Mouse (Mus musculus) myocyte (in vitro differentiated cells): ENCODE measurements around the gene Lrfn4. TPM values are rescaled to one million over a fixed set of nuclear protein-coding genes. Genes with fewer than 3 reads are reported as not detected.
A peak's percentile ranks its signal among the peaks of the same experiment; 100 is the strongest.

Experiments used
- H3K27me3 ChIP-seq: one replicate; pipeline ENCODE4 v1.6.1; 2011; ENCODE audit not compliant: control insufficient read depth, insufficient read depth, insufficient read length
- H3K36me3 ChIP-seq: one replicate; pipeline ENCODE4 v1.6.1; 2011; ENCODE audit not compliant: control insufficient read depth, insufficient read depth
- H3K4me2 ChIP-seq: one replicate; pipeline ENCODE4 v1.6.1; 2011; ENCODE audit warnings: low read depth, control low read depth
- H3K4me3 ChIP-seq: one replicate; pipeline ENCODE4 v1.5.1; 2011; ENCODE audit warnings: mild to moderate bottlenecking, control low read depth, moderate library complexity
- H3K79me2 ChIP-seq: one replicate; pipeline ENCODE4 v1.6.1; 2011; ENCODE audit not compliant: control insufficient read depth, insufficient read depth
- H3ac ChIP-seq: one replicate; pipeline ENCODE4 v1.6.1; 2011; ENCODE audit not compliant: control insufficient read depth, insufficient read length
- CEBPB ChIP-seq: IDR thresholded peaks from 2 replicates; pipeline ENCODE4 v1.6.1; 2011; ENCODE audit warnings: mild to moderate bottlenecking, moderate library complexity; ENCODE audit not compliant: poor library complexity, insufficient read depth, severe bottlenecking
- E2F4 ChIP-seq: IDR thresholded peaks from one replicate; pipeline ENCODE4 v1.6.1; 2011; ENCODE audit warnings: mild to moderate bottlenecking, control low read depth, moderate library complexity; ENCODE audit not compliant: insufficient read depth
- MAX ChIP-seq: IDR thresholded peaks from one replicate; pipeline ENCODE4 v1.6.1; 2011; ENCODE audit warnings: low read depth, mild to moderate bottlenecking, control low read depth
- MYOD1 ChIP-seq, 3 experiments: IDR thresholded peaks; one replicate each; pipeline ENCODE4 v1.6.1; 2011; ENCODE audit warnings: control low read depth in 2 of 3, low read depth in 2 of 3, mild to moderate bottlenecking in 2 of 3, moderate library complexity in 1 of 3; ENCODE audit not compliant: insufficient read length in 2 of 3, control insufficient read depth in 1 of 3
- MYOG ChIP-seq, 3 experiments: IDR thresholded peaks; one replicate each; pipeline ENCODE4 v1.6.1; 2011; ENCODE audit warnings: control low read depth in 2 of 3, low read depth in 2 of 3, mild to moderate bottlenecking in 2 of 3; ENCODE audit not compliant: insufficient read length in 2 of 3, control insufficient read depth in 1 of 3, insufficient read depth in 1 of 3
- POLR2A ChIP-seq: IDR thresholded peaks from one replicate; pipeline ENCODE4 v1.6.1; 2011; ENCODE audit warnings: low read depth, mild to moderate bottlenecking, control low read depth, moderate library complexity; ENCODE audit not compliant: insufficient read length
- POLR2AphosphoS2 ChIP-seq: IDR thresholded peaks from one replicate; pipeline ENCODE4 v1.6.1; 2011; ENCODE audit warnings: low read depth, control low read depth; ENCODE audit not compliant: insufficient read length
- REST ChIP-seq: IDR thresholded peaks from one replicate; pipeline ENCODE4 v1.6.1; 2011; ENCODE audit warnings: mild to moderate bottlenecking, control low read depth, moderate library complexity; ENCODE audit not compliant: insufficient read depth, insufficient read length
- SRF ChIP-seq: IDR thresholded peaks from one replicate; pipeline ENCODE4 v1.6.1; 2011; ENCODE audit warnings: low read depth; ENCODE audit not compliant: control insufficient read depth, insufficient read length
- TCF12 ChIP-seq: IDR thresholded peaks from one replicate; pipeline ENCODE4 v1.6.1; 2011; ENCODE audit warnings: mild to moderate bottlenecking, control low read depth; ENCODE audit not compliant: poor library complexity, insufficient read depth, severe bottlenecking
- TCF3 ChIP-seq: IDR thresholded peaks from one replicate; pipeline ENCODE4 v1.6.1; 2011; ENCODE audit warnings: low read depth, control low read depth; ENCODE audit not compliant: insufficient read length
- USF1 ChIP-seq: IDR thresholded peaks from one replicate; pipeline ENCODE4 v1.6.1; 2011; ENCODE audit warnings: low read depth, mild to moderate bottlenecking, control low read depth, moderate library complexity
- polyA plus RNA-seq: library from polyadenylated mRNA; unstranded; fragments of >200 nt; fragmentation: generic; extraction: Trizol; gene quantifications from one replicate; pipeline ENCODE4 v1.2.1, GENCODE M21; 2012; ENCODE audit warnings: missing spikeins

Lrfn4 gene
- polyA plus RNA-seq, 1 experiment: 22.0 TPM

DNA sequence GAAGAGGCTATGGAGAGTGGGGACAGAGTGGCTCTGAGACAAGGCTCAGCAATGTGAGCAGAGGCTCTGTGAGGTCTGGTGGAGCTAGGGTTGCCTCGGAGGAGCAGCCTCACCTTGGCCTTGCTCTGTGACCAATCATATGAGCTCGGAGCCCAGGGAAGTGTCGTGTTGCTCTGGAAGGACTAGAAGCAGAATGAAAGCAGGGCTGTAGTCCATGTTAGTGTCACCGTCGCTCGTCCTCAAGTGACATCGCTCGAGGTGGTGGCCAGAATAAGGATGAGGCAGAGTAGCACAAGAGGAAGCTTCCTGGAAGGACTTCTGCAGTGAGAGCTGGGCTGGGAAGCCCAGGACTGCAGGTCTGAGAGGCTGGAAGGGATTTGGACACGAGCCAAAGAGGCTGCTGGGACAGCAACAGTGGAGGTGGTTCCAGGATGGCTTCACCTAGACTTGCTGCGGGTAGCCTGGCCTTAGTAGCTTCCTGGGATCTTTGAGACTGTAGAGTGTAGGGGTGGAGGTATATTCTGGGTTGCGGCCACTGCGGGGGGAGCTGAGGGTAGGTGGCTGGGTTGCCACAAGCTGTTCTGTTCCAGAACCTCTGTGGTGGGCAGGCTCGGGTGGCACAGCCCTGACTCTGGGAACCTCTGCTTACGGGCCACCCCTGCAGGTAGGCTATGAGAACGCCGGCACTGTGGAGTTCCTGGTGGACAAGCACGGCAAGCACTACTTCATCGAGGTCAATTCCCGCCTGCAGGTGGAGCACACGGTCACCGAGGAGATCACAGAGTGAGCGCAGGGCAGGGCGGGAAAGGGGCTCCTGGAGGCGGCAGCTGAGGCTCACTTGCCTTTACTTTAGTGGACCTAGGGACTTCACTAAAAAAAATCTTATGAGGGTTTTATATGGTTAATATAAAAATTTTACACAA, 11.4 kb downstream of the Lrfn4 start:
- TF ChIP-seq MYOG (IDR thresholded peaks at IDR 0.05; ENCODE audit: control insufficient read depth in 1 of 3, insufficient read depth in 1 of 3, insufficient read length in 2 of 3, low read depth in 2 of 3): no peak
- no peak for TF ChIP-seq SRF
- no peak for TF ChIP-seq POLR2A
- no peak for TF ChIP-seq TCF3
- TF ChIP-seq MYOD1 (IDR thresholded peaks at IDR 0.05; ENCODE audit: control insufficient read depth in 1 of 3, insufficient read length in 2 of 3, low read depth in 2 of 3): peak in 1 of 3 experiments; percentile 6
- H3ac ChIP-seq: no peak overlapping the region
- H3K4me2 ChIP-seq: peak overlapping the region; percentile 15
- no peaks in the 10 kb centered on the region for H3K79me2 ChIP-seq
- H3K27me3 ChIP-seq: no peaks in the 10 kb centered on the region
- no peak overlapping the region for H3K4me3 ChIP-seq
- no peaks in the 10 kb centered on the region for H3K36me3 ChIP-seq

DNA sequence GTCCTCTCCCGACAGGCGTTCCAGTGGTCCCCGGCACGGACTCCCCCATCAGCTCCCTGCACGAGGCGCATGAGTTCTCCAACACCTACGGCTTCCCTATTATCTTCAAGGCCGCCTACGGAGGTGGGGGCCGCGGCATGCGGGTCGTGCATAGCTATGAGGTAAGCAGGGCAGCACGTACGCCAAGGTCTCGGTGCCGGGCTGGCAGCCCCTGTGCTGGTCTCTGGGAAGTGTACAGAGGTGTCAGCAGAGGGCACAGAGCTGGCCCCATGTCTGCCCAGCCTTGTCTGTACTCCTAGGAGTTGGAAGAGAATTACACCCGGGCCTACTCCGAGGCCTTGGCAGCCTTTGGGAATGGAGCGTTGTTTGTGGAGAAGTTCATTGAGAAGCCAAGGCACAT, 13.0 kb downstream of the Lrfn4 start:
- Histone ChIP-seq H3K4me2 (no peak overlapping the region), H3K4me3 (no peak overlapping the region), H3K36me3 (no peaks in the 10 kb centered on the region), H3K79me2 (no peaks in the 10 kb centered on the region), H3ac (no peak overlapping the region), H3K27me3 (no peaks in the 10 kb centered on the region)
- TF ChIP-seq TCF12 (no peak), SRF (no peak)

DNA sequence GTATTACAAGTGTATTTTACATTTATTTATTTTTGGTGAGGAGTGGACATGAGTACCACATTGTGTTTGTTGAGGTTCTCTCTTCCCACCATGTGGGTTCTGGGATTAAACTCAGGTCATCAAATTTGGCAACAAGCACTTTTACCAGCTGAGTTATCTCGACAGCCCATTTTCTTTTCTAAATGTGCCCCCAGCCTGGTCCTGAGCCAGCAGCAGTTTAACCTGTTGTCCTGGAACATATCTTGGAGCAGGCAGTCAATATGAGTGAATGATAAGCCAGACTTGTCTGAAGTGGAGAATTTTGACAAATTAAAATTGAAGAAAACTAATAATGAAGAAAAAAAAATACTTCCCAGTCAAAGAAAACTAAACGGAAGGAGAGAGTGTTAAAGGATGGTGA, 19.4 kb downstream of the Lrfn4 start:
- no peak for TF ChIP-seq POLR2A
- TF ChIP-seq MYOD1 (IDR thresholded peaks at IDR 0.05; ENCODE audit: control insufficient read depth in 1 of 3, insufficient read length in 2 of 3, low read depth in 2 of 3): no peak
- H3K4me3 ChIP-seq: no peak overlapping the region
- no peak overlapping the region for H3ac ChIP-seq
- no peak overlapping the region for H3K4me2 ChIP-seq
- no peaks in the 10 kb centered on the region for H3K27me3 ChIP-seq
- H3K79me2 ChIP-seq: no peaks in the 10 kb centered on the region
- no peaks in the 10 kb centered on the region for H3K36me3 ChIP-seq

DNA sequence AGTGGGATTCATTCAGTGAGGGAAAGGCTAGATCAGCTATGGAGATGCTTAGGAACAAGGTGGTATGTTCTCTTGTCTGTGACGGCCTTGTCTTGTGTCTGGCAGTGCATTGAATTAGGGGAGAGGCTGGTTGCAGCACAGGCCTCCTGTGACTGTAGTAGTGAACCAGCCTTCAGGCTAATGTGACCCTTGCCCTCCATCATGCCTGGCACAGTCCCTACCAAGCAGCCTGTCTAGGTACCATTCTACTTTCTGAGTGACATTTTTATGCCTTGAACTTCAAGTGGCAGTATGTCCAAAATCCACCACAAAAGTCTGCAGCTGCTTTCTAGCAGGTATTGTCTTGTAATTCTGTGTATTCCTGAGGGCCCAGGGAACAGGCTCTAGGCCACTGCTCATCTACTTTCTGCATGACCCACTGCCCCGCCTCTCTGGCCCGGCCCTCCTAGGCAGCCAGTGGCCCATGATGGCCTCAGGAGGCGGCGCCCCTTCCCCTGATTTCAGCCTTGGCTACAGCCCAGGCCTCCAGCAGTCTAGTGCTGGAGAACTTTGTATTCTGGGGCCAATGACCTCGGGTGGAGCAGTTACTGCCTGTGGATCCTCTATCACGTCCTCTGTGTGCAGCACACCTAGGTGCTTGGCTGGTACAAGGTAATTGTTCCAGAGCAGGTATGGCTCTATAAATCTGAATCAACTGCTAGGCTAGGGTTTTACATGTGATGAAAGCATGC, 21.5 kb downstream of the Lrfn4 start:
- Histone ChIP-seq H3K4me2 (no peak overlapping the region), H3K36me3 (no peaks in the 10 kb centered on the region), H3ac (no peak overlapping the region), H3K79me2 (no peaks in the 10 kb centered on the region), H3K27me3 (no peaks in the 10 kb centered on the region), H3K4me3 (no peak overlapping the region)
- TF ChIP-seq MAX (no peak), USF1 (no peak), REST (no peak), MYOG (IDR thresholded peaks at IDR 0.05; ENCODE audit: control insufficient read depth in 1 of 3, insufficient read depth in 1 of 3, insufficient read length in 2 of 3, low read depth in 2 of 3) (no peak), TCF12 (no peak), E2F4 (no peak), POLR2A (no peak), MYOD1 (IDR thresholded peaks at IDR 0.05; ENCODE audit: control insufficient read depth in 1 of 3, insufficient read length in 2 of 3, low read depth in 2 of 3) (no peak), CEBPB (no peak), POLR2AphosphoS2 (no peak), SRF (no peak), TCF3 (no peak)

DNA sequence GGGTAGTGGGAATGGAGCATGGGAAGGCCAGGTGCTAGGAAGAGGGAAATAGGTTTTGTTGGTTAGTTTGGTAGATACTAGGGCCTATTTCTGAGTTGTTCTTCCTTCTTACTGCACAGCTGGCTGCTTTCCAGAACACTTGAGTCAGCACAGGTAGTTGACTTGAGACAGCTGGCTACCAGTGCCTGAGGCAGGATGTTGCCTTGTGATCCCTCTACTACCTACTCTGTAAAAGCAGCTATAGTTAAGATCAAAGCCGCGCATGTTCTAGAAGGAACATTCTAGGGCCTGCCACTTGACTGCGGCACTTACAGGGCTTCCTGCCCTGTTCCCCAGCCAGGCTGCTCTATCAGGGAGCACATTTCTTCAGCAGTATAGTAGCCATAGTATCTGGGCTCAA, 25.4 kb downstream of the Lrfn4 start:
- H3K4me2 ChIP-seq: no peak overlapping the region

More for the DNA sequence above, 25.4 kb downstream of the Lrfn4 start:
- H3K36me3 ChIP-seq: no peaks in the 10 kb centered on the region
- no peak for TF ChIP-seq USF1
- no peak for TF ChIP-seq TCF12
- TF ChIP-seq CEBPB: no peak
- no peak for TF ChIP-seq E2F4
- TF ChIP-seq POLR2A: no peak
- TF ChIP-seq MYOD1 (IDR thresholded peaks at IDR 0.05; ENCODE audit: control insufficient read depth in 1 of 3, insufficient read length in 2 of 3, low read depth in 2 of 3): no peak
- no peak for TF ChIP-seq MYOG (IDR thresholded peaks at IDR 0.05; ENCODE audit: control insufficient read depth in 1 of 3, insufficient read depth in 1 of 3, insufficient read length in 2 of 3, low read depth in 2 of 3)
- TF ChIP-seq REST: no peak
- TF ChIP-seq SRF: no peak
- H3K4me3 ChIP-seq: no peak overlapping the region
- no peaks in the 10 kb centered on the region for H3K27me3 ChIP-seq
- no peak overlapping the region for H3ac ChIP-seq
- no peaks in the 10 kb centered on the region for H3K79me2 ChIP-seq
